Mouse (Mus musculus) liver, adult 2 months (tissue): Measurements from ENCODE around the gene Msl3l2. TPM values are rescaled to one million over a fixed set of nuclear protein-coding genes. Genes with fewer than 3 reads are reported as not detected.

Source experiments
- DNase-seq: peaks from one replicate; pipeline ENCODE4 v3.0.0-alpha.2; 2011; ENCODE audit warnings: low read depth, low spot score; ENCODE audit errors: extremely low read depth
- H3K27ac ChIP-seq: fragments of 200-500 bp; replicated peaks from 2 replicates; pipeline ENCODE4 v1.5.1; 2012; ENCODE audit warnings: low read depth, mild to moderate bottlenecking, control low read depth, inconsistent platforms, low read length; ENCODE audit not compliant: insufficient read depth
- H3K27me3 ChIP-seq: fragments of 200-500 bp; 2 replicates; pipeline ENCODE4 v1.6.1; 2012; ENCODE audit warnings: mild to moderate bottlenecking, moderate library complexity, low read length, inconsistent platforms; ENCODE audit not compliant: control insufficient read depth, insufficient read depth
- H3K36me3 ChIP-seq: fragments of 200-500 bp; 2 replicates; pipeline ENCODE4 v1.6.1; 2012; ENCODE audit warnings: low read length, inconsistent platforms; ENCODE audit not compliant: control insufficient read depth, insufficient read depth
- H3K4me1 ChIP-seq: fragments of 200-500 bp; 2 replicates; pipeline ENCODE4 v1.6.1; 2011; ENCODE audit warnings: low read length; ENCODE audit not compliant: control insufficient read depth, insufficient read depth
- H3K4me3 ChIP-seq: fragments of 200-500 bp; 2 replicates; pipeline ENCODE4 v1.5.1; 2011; ENCODE audit warnings: low read depth, mild to moderate bottlenecking, control low read depth, low read length, moderate library complexity; ENCODE audit not compliant: insufficient read depth
- H3K79me2 ChIP-seq: fragments of 200-500 bp; 2 replicates; pipeline ENCODE4 v1.6.1; 2012; ENCODE audit warnings: inconsistent platforms, mild to moderate bottlenecking, low read length, moderate library complexity; ENCODE audit not compliant: control insufficient read depth, insufficient read depth
- H3K9ac ChIP-seq: fragments of 200-500 bp; 2 replicates; pipeline ENCODE4 v1.6.1; 2012; ENCODE audit warnings: low read depth, mild to moderate bottlenecking, control low read depth, inconsistent platforms, low read length
- CTCF ChIP-seq: fragments of 200-500 bp; IDR thresholded peaks from 2 replicates; pipeline ENCODE4 v1.5.1; 2011; ENCODE audit warnings: low read depth, low read length, control low read depth
- POLR2A ChIP-seq: fragments of 200-500 bp; IDR thresholded peaks from 2 replicates; pipeline ENCODE4 v1.6.1; 2011; ENCODE audit warnings: low read length, control low read depth; ENCODE audit not compliant: insufficient read depth; ENCODE audit errors: extremely low read depth
- WGBS: fragments of 180-500 bp; shearing (Covaris S2); methylation state at CpG from one replicate; pipeline ENCODE4 v1.1.7; 2018; 5-methylcytosine and 5-hydroxymethylcytosine counted together
- polyA plus RNA-seq: library from polyadenylated mRNA; depleted of rRNA; stranded (reverse); fragments of >200 nt; gene quantifications from 2 replicates; pipeline ENCODE4 v1.2.3, GENCODE M21; 2012; rRNA removed
- total RNA-seq: library from RNA; depleted of rRNA; stranded (reverse); fragments of >200 nt; gene quantifications from 2 replicates; pipeline ENCODE4 v1.2.3, GENCODE M21; 2014; rRNA removed

The Msl3l2 gene
- total RNA-seq (1.1 and 1.2 TPM in 2 replicates), polyA plus RNA-seq (0.75 and 1.1 TPM in 2 replicates)

GRCm38 (mm10) chr10:56106333-56106995 lies at the start of gene Msl3l2:
TSS of gene Msl3l2 (plus strand) at chr10:56106917.
- H3K9ac ChIP-seq: peak within 1 kb of the TSS; percentile 68
- TF ChIP-seq CTCF (peak; percentile 64), POLR2A (no peak)
- no peaks in the 10 kb centered on the region for H3K79me2 ChIP-seq
- no peaks in the 10 kb centered on the region for H3K4me1 ChIP-seq
- H3K27me3 ChIP-seq: no peaks in the 10 kb centered on the region
- peak; percentile 83 for DNase-seq
- no peak within 1 kb of the TSS for H3K27ac ChIP-seq
- H3K4me3 ChIP-seq: peak within 1 kb of the TSS; percentile 57
- H3K36me3 ChIP-seq: no peaks in the 10 kb centered on the region
- WGBS: 30% methylated on average over 18 of the region's 18 CpGs

- H3K79me2 ChIP-seq: no peaks in the 10 kb centered on the region
- WGBS: 89% methylated on average over 3 of the region's 3 CpGs
- H3K36me3 ChIP-seq: peaks cover 2% of the 10 kb centered on the region; the same call in 1 of the 2 replicates
- no peak overlapping the region for H3K4me3 ChIP-seq
- no peak overlapping the region for H3K9ac ChIP-seq
- no peak overlapping the region for H3K27ac ChIP-seq
- no peak for TF ChIP-seq CTCF
- no peak for TF ChIP-seq POLR2A
- DNase-seq: no peak
- H3K4me1 ChIP-seq: no peaks in the 10 kb centered on the region
- H3K27me3 ChIP-seq: no peaks in the 10 kb centered on the region
These were observed 47.7 kb upstream of the Msl3l2 start for GRCm38 (mm10) chr10:56058979-56059422.

- 95% methylated on average over 2 of the region's 2 CpGs for WGBS
These were observed 45.4 kb upstream of the Msl3l2 start for GRCm38 (mm10) chr10:56061238-56061830.

GRCm38 (mm10) chr10:56062746-56063145 lies 44.0 kb upstream of the Msl3l2 start:
- Histone ChIP-seq H3K79me2 (no peaks in the 10 kb centered on the region), H3K36me3 (peaks cover 2% of the 10 kb centered on the region; the same call in 1 of the 2 replicates), H3K27ac (no peak overlapping the region), H3K4me3 (no peak overlapping the region), H3K9ac (no peak overlapping the region), H3K27me3 (no peaks in the 10 kb centered on the region), H3K4me1 (no peaks in the 10 kb centered on the region)
- no peak for DNase-seq
- TF ChIP-seq CTCF (no peak), POLR2A (no peak)
- WGBS: 92% methylated on average over 2 of the region's 2 CpGs

More at GRCm38 (mm10) chr10:56061238-56061830, 45.4 kb upstream of the Msl3l2 start:
- no peaks in the 10 kb centered on the region for H3K4me1 ChIP-seq
- no peaks in the 10 kb centered on the region for H3K79me2 ChIP-seq
- H3K4me3 ChIP-seq: no peak overlapping the region
- DNase-seq: no peak
- H3K27me3 ChIP-seq: no peaks in the 10 kb centered on the region
- no peak for TF ChIP-seq POLR2A
- TF ChIP-seq CTCF: no peak
- no peak overlapping the region for H3K9ac ChIP-seq
- no peak overlapping the region for H3K27ac ChIP-seq
- peaks cover 2% of the 10 kb centered on the region; the same call in 1 of the 2 replicates for H3K36me3 ChIP-seq

GRCm38 (mm10) chr10:56089714-56090113 lies 17.0 kb upstream of the Msl3l2 start:
- peaks cover 2% of the 10 kb centered on the region; the same call in 1 of the 2 replicates for H3K36me3 ChIP-seq
- TF ChIP-seq POLR2A: no peak
- no peak for TF ChIP-seq CTCF
- no peaks in the 10 kb centered on the region for H3K79me2 ChIP-seq
- H3K4me3 ChIP-seq: no peak overlapping the region
- H3K4me1 ChIP-seq: no peaks in the 10 kb centered on the region
- no peaks in the 10 kb centered on the region for H3K27me3 ChIP-seq
- H3K9ac ChIP-seq: no peak overlapping the region
- no peak overlapping the region for H3K27ac ChIP-seq
- no peak for DNase-seq
- WGBS: 84% methylated on average over 4 of the region's 4 CpGs
